Mouse (Mus musculus) forebrain, embryonic 11.5 days (tissue): ENCODE data around the gene Atp1a4. TPM values are rescaled to one million over a fixed set of nuclear protein-coding genes. Genes with fewer than 3 reads are reported as not detected.
A peak's percentile ranks its signal among the peaks of the same experiment; 100 is the strongest.

Experiments used
- ATAC-seq: fragments of 200-750 bp; cut with Nextera tagmentation; replicated peaks from 2 replicates; pipeline ENCODE4 v1.8.0; 2017; ENCODE audit warnings: moderate TSS enrichment; ENCODE audit not compliant: low FRiP score
- DNase-seq: peaks from one replicate; pipeline ENCODE4 v3.0.0-alpha.2; 2017; ENCODE audit warnings: low spot score
- H3K27ac ChIP-seq: fragments of 300-500 bp; sonication (generic); 2 replicates; pipeline ENCODE4 v1.5.1; 2014; ENCODE audit warnings: low read depth, low read length
- H3K27me3 ChIP-seq: fragments of 300-500 bp; sonication (generic); 2 replicates; pipeline ENCODE4 v1.6.1; 2014; ENCODE audit warnings: mild to moderate bottlenecking, low read length, mixed read lengths; ENCODE audit not compliant: control insufficient read depth, insufficient read depth
- H3K36me3 ChIP-seq: fragments of 300-500 bp; sonication (generic); 2 replicates; pipeline ENCODE4 v1.6.1; 2014; ENCODE audit warnings: mild to moderate bottlenecking, low read length, moderate library complexity, mixed read lengths; ENCODE audit not compliant: control insufficient read depth, insufficient read depth
- H3K4me1 ChIP-seq: fragments of 300-500 bp; sonication (generic); replicated peaks from 2 replicates; pipeline ENCODE4 v1.6.1; 2014; ENCODE audit warnings: low read length, mixed read lengths; ENCODE audit not compliant: control insufficient read depth, insufficient read depth
- H3K4me2 ChIP-seq: fragments of 300-500 bp; sonication (generic); 2 replicates; pipeline ENCODE4 v1.6.1; 2014; ENCODE audit warnings: low read depth, mild to moderate bottlenecking, low read length, moderate library complexity, mixed read lengths; ENCODE audit not compliant: severe bottlenecking
- H3K4me3 ChIP-seq: fragments of 300-500 bp; sonication (generic); 2 replicates; pipeline ENCODE4 v1.5.1; 2014; ENCODE audit warnings: low read depth, low read length
- H3K9ac ChIP-seq: fragments of 300-500 bp; sonication (generic); 2 replicates; pipeline ENCODE4 v1.6.1; 2014; ENCODE audit warnings: low read length
- H3K9me3 ChIP-seq: fragments of 300-500 bp; sonication (generic); 2 replicates; pipeline ENCODE4 v1.6.1; 2016; ENCODE audit warnings: low read length, mixed read lengths; ENCODE audit not compliant: control insufficient read depth
- WGBS: fragments of 180-500 bp; shearing (Covaris S2); extraction: QIAGEN DNeasy Blood & Tissue Kit; methylation state at CpG from one replicate; pipeline ENCODE4 v1.1.7; 2014; 5-methylcytosine and 5-hydroxymethylcytosine counted together
- polyA plus RNA-seq: library from polyadenylated mRNA; unstranded; fragments of >200 nt; fragmentation: Nextera tagmentation; extraction: Ambion mirVana; gene quantifications from 2 replicates; pipeline ENCODE4 v1.2.1, GENCODE M21; 2014

Atp1a4 gene
- polyA plus RNA-seq, 1 experiment from 2014 or later, result not detected

- 6% methylated on average over 3 of the region's 3 CpGs for WGBS
- no peaks in the 10 kb centered on the region for H3K9me3 ChIP-seq
- H3K4me3 ChIP-seq, result peak overlapping the region; percentile 85
- no peak for ATAC-seq
- peak overlapping the region; percentile 59 for H3K4me2 ChIP-seq
- H3K4me1 ChIP-seq, result peaks cover 47% of the 10 kb centered on the region
- no peaks in the 10 kb centered on the region for H3K27me3 ChIP-seq
- H3K27ac ChIP-seq, result peak overlapping the region; percentile 95
- no peaks in the 10 kb centered on the region for H3K36me3 ChIP-seq
- DNase-seq, result peak; percentile 55
- H3K9ac ChIP-seq, result peak overlapping the region; percentile 93
Measured at GRCm38 (mm10) chr1:172205741-172206087, 52.5 kb downstream of the Atp1a4 start.

- ATAC-seq (no peak), DNase-seq (peak; percentile 63)
- Histone ChIP-seq H3K27ac (peak overlapping the region; percentile 95), H3K4me3 (peak overlapping the region; percentile 85), H3K9ac (peak overlapping the region; percentile 93), H3K27me3 (no peaks in the 10 kb centered on the region), H3K4me2 (peak overlapping the region; percentile 59), H3K9me3 (no peaks in the 10 kb centered on the region), H3K36me3 (peaks cover 4% of the 10 kb centered on the region), H3K4me1 (peaks cover 51% of the 10 kb centered on the region)
- 16% methylated on average over 15 of the region's 15 CpGs for WGBS
Measured at GRCm38 (mm10) chr1:172204814-172205740, 53.1 kb downstream of the Atp1a4 start.

GRCm38 (mm10) chr1:172204033-172204813, 54.0 kb downstream of the Atp1a4 start:
- peak overlapping the region; percentile 93 for H3K9ac ChIP-seq
- DNase-seq, result no peak
- H3K4me3 ChIP-seq, result peak overlapping the region; percentile 85
- H3K27ac ChIP-seq, result peak overlapping the region; percentile 95
- WGBS, result 11% methylated on average over 9 of the region's 9 CpGs
- peak overlapping the region; percentile 59 for H3K4me2 ChIP-seq
- no peak for ATAC-seq
- peaks cover 12% of the 10 kb centered on the region for H3K36me3 ChIP-seq
- no peaks in the 10 kb centered on the region for H3K27me3 ChIP-seq
- H3K4me1 ChIP-seq, result peaks cover 54% of the 10 kb centered on the region
- no peaks in the 10 kb centered on the region for H3K9me3 ChIP-seq

- ATAC-seq, result no peak
Measured at GRCm38 (mm10) chr1:172203566-172203965, 54.6 kb downstream of the Atp1a4 start.

GRCm38 (mm10) chr1:172202894-172203522, 55.2 kb downstream of the Atp1a4 start:
- WGBS, result 8% methylated on average over 2 of the region's 2 CpGs
- ATAC-seq, result peak; percentile 70
- Histone ChIP-seq H3K27me3 (no peaks in the 10 kb centered on the region), H3K4me3 (peak overlapping the region; percentile 85; the same call in 1 of the 2 replicates), H3K9ac (peak overlapping the region; percentile 93), H3K9me3 (no peaks in the 10 kb centered on the region), H3K27ac (peak overlapping the region; percentile 95), H3K36me3 (peaks cover 20% of the 10 kb centered on the region), H3K4me2 (peak overlapping the region; percentile 59), H3K4me1 (peaks cover 54% of the 10 kb centered on the region)
- peak; percentile 93 for DNase-seq

More at GRCm38 (mm10) chr1:172203566-172203965, 54.6 kb downstream of the Atp1a4 start:
- DNase-seq, result peak; percentile 59
- no peaks in the 10 kb centered on the region for H3K27me3 ChIP-seq
- peaks cover 54% of the 10 kb centered on the region for H3K4me1 ChIP-seq
- peak overlapping the region; percentile 95 for H3K27ac ChIP-seq
- peaks cover 14% of the 10 kb centered on the region for H3K36me3 ChIP-seq
- H3K4me2 ChIP-seq, result peak overlapping the region; percentile 59
- WGBS, result 1% methylated on average over 4 of the region's 4 CpGs
- peak overlapping the region; percentile 85 for H3K4me3 ChIP-seq
- peak overlapping the region; percentile 93 for H3K9ac ChIP-seq
- H3K9me3 ChIP-seq, result no peaks in the 10 kb centered on the region

- 8% methylated on average over 14 of the region's 14 CpGs for WGBS
- Histone ChIP-seq H3K4me3 (peak overlapping the region; percentile 26), H3K9ac (peak overlapping the region; percentile 63), H3K36me3 (peaks cover 23% of the 10 kb centered on the region), H3K4me1 (peaks cover 52% of the 10 kb centered on the region), H3K4me2 (peak overlapping the region; percentile 59), H3K9me3 (no peaks in the 10 kb centered on the region), H3K27me3 (no peaks in the 10 kb centered on the region), H3K27ac (peak overlapping the region; percentile 95)
- DNase-seq, result peak; percentile 78
- peak; percentile 13 for ATAC-seq
Measured at GRCm38 (mm10) chr1:172201967-172202880, 56.0 kb downstream of the Atp1a4 start.

GRCm38 (mm10) chr1:172200871-172201447, 57.3 kb downstream of the Atp1a4 start:
- Histone ChIP-seq H3K4me2 (peak overlapping the region; percentile 59; the same call in 1 of the 2 replicates), H3K9me3 (no peaks in the 10 kb centered on the region), H3K4me3 (peak overlapping the region; percentile 1; the same call in 1 of the 2 replicates), H3K36me3 (peaks cover 23% of the 10 kb centered on the region), H3K4me1 (peaks cover 47% of the 10 kb centered on the region), H3K27me3 (no peaks in the 10 kb centered on the region), H3K27ac (peak overlapping the region; percentile 95), H3K9ac (peak overlapping the region; percentile 24)
- DNase-seq (peak; percentile 77), ATAC-seq (peak; percentile 59)
- 10% methylated on average over 7 of the region's 7 CpGs for WGBS
